Mouse (Mus musculus) kidney, adult 2 months (tissue): ENCODE results near the gene Haus5. TPM values are rescaled to one million over a fixed set of nuclear protein-coding genes. Genes with fewer than 3 reads are reported as not detected.
A peak's percentile ranks its signal among the peaks of the same experiment; 100 is the strongest.

Experiments used
- DNase-seq: peaks from one replicate; pipeline ENCODE4 v3.0.0; 2021
- H3K27ac ChIP-seq: fragments of 200-500 bp; 2 replicates; pipeline ENCODE4 v1.5.1; 2012; ENCODE audit warnings: low read depth, low read length, control low read depth, inconsistent platforms; ENCODE audit not compliant: insufficient read depth
- H3K27me3 ChIP-seq: fragments of 200-500 bp; replicated peaks from 2 replicates; pipeline ENCODE4 v1.6.1; 2012; ENCODE audit warnings: mild to moderate bottlenecking, moderate library complexity, low read length, inconsistent platforms; ENCODE audit not compliant: control insufficient read depth, insufficient read depth
- H3K36me3 ChIP-seq: fragments of 200-500 bp; 2 replicates; pipeline ENCODE4 v1.6.1; 2012; ENCODE audit warnings: mild to moderate bottlenecking, moderate library complexity, low read length, inconsistent platforms; ENCODE audit not compliant: control insufficient read depth, insufficient read depth
- H3K4me1 ChIP-seq: fragments of 200-500 bp; 2 replicates; pipeline ENCODE4 v1.6.1; 2011; ENCODE audit warnings: low read length; ENCODE audit not compliant: control insufficient read depth, insufficient read depth
- H3K4me3 ChIP-seq: fragments of 200-500 bp; 2 replicates; pipeline ENCODE4 v1.5.1; 2011; ENCODE audit warnings: mild to moderate bottlenecking, low read depth, low read length, control low read depth; ENCODE audit not compliant: insufficient read depth
- CTCF ChIP-seq: fragments of 200-500 bp; conservative IDR thresholded peaks from 2 replicates; pipeline ENCODE4 v1.5.1; 2011; ENCODE audit warnings: low read depth, mild to moderate bottlenecking, control low read depth, low read length, moderate library complexity, mixed read lengths; ENCODE audit not compliant: insufficient read depth, insufficient read length
- POLR2A ChIP-seq: fragments of 200-500 bp; IDR thresholded peaks from one replicate; pipeline ENCODE4 v1.6.1; 2011; ENCODE audit warnings: low read depth, low read length, control low read depth
- WGBS: fragments of 180-500 bp; shearing (Covaris S2); methylation state at CpG from one replicate; pipeline ENCODE4 v1.1.7; 2018; 5-methylcytosine and 5-hydroxymethylcytosine counted together
- polyA plus RNA-seq: library from polyadenylated mRNA; depleted of rRNA; stranded (reverse); fragments of >200 nt; gene quantifications from 2 replicates; pipeline ENCODE4 v1.2.3, GENCODE M21; 2012; rRNA removed

Haus5 gene
- 8.9 and 9.1 TPM in 2 replicates for polyA plus RNA-seq

DNA sequence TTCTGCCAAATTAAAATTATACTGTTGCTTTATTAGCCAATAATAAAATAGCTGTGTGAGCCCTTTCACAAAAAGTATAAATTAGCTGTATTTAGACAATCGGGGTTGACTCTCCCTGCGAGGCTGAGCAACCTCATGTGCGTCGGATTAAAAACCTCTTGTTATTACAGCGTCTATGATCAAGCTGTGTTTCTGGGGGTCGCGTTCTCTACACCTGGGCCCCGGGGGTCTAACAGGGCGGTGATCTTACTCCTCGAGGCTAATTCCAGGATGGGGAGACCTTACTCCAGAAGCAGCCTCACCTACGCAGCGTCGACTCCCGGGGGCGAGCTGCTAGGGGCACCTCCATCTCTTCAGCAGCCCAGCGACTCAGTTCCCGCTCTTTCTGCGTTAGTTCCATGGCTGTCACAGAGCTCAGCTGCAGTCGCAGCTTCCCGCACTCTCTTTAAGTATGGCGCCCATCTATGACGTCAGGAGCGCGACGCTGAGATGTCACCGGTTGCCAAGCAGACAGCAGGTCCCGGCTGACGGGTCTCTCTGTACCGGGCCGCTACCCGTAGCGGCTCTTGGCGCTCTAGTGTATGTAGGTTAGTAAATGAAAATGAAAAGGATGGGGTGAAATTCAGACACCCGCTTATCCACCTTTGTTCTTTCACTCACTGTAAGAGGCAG is at the start of gene Haus5:
TSS of gene Haus5 (minus strand) at position 466 of the 672 bp plus-strand sequence.
- Histone ChIP-seq H3K4me3 (peak within 1 kb of the TSS; percentile 76), H3K27me3 (no peaks in the 10 kb centered on the region), H3K27ac (no peak within 1 kb of the TSS), H3K4me1 (peaks cover 2% of the 10 kb centered on the region), H3K36me3 (no peaks in the 10 kb centered on the region)
- DNase-seq: peak; percentile 93
- WGBS: under 1% methylated on average over 34 of the region's 34 CpGs
- peak; percentile 32 for TF ChIP-seq POLR2A
- no peak for TF ChIP-seq CTCF

DNA sequence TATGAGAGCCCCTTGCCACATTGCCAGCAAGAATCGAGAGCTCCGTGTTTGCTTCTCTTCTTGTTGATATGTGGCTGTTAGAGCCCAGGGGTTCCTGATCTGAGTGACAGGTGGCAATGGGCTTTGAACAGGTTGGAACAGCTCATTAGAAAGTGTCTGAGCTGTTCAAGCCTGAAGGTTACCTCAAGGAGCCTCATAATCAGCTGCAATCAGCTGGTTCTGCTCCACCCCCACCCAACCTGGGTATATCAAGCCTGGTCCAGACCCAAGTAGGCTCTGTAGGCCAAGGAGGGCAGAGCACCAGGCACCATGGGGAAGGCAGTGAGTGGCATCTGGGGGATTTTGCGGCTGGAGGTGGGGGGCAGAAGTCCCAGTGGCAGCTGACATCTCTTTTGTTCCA is 47.1 kb upstream of the Haus5 start, which contains the start of gene Atp4a:
TSS of gene Atp4a (plus strand) at position 268 of the 400 bp plus-strand sequence.
- WGBS: 71% methylated on average over 3 of the region's 3 CpGs
- H3K4me3 ChIP-seq: no peak within 1 kb of the TSS
- no peaks in the 10 kb centered on the region for H3K27me3 ChIP-seq

DNA sequence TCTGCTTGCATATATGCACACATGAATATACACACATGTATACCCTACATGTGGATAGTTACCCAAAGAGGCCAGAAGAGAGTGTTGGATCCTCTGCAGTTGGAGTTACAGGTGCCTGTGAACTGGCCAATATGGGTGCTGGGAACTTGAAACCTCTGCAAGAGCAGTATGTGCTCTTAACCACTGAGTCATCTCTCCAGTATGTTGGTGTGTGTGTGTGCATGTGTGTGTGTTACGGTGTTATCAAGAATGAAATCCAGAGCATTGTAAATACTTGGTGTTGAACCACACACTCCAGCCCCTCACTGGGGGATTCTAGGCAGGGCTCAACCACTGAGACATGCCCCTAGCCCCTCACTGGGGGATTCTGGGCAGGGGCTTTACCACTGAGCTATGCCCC is 42.6 kb upstream of the Haus5 start:
- no peaks in the 10 kb centered on the region for H3K36me3 ChIP-seq
- WGBS: 88% methylated on average over 1 of the region's 1 CpGs
- TF ChIP-seq POLR2A: no peak
- no peak for TF ChIP-seq CTCF
- no peak overlapping the region for H3K27ac ChIP-seq
- no peaks in the 10 kb centered on the region for H3K4me1 ChIP-seq
- no peak for DNase-seq
- H3K27me3 ChIP-seq: no peaks in the 10 kb centered on the region
- no peak overlapping the region for H3K4me3 ChIP-seq

More for the DNA sequence above, 47.1 kb upstream of the Haus5 start, which contains the start of gene Atp4a:
- TF ChIP-seq POLR2A (no peak), CTCF (no peak)
- Histone ChIP-seq H3K4me1 (no peaks in the 10 kb centered on the region), H3K36me3 (no peaks in the 10 kb centered on the region), H3K27ac (peak within 1 kb of the TSS; percentile 12; the same call in 1 of the 2 replicates)
- DNase-seq: peak; percentile 44

DNA sequence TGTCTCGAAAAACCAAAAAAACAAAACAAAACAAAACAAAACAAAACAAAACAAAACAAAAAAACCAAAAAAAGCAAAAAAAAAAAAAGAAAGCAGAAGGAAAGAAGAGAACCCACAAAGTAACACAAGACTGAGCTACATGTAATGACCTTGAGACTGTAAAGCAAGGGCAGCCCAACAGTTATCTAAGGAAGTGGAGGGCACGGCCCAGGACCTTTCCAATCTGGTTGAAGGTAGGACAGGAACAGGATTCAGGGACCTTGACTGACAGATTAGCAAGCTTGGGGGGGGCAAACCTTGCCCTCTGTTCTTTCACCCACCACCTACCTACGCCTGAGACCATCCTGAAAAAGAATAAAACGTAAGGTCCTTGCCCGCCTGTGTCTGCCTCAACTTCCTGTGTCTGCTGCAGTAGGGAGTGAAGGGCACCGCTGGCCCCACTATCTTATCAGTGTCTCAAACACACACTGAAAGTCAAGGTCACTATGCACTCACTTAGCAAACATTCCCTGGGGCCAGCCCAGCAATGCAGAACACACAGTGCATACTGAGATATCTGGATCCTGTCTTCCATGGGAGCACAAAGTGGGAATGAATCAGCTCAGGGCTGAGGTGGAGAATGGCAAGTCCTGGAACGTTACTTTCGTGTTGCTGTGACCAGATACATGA is 41.6 kb upstream of the Haus5 start:
- no peaks in the 10 kb centered on the region for H3K27me3 ChIP-seq
- TF ChIP-seq CTCF: no peak
- no peak for TF ChIP-seq POLR2A
- no peaks in the 10 kb centered on the region for H3K36me3 ChIP-seq
- no peaks in the 10 kb centered on the region for H3K4me1 ChIP-seq
- no peak overlapping the region for H3K4me3 ChIP-seq
- no peak overlapping the region for H3K27ac ChIP-seq
- WGBS: 76% methylated on average over 8 of the region's 8 CpGs
- DNase-seq: no peak

DNA sequence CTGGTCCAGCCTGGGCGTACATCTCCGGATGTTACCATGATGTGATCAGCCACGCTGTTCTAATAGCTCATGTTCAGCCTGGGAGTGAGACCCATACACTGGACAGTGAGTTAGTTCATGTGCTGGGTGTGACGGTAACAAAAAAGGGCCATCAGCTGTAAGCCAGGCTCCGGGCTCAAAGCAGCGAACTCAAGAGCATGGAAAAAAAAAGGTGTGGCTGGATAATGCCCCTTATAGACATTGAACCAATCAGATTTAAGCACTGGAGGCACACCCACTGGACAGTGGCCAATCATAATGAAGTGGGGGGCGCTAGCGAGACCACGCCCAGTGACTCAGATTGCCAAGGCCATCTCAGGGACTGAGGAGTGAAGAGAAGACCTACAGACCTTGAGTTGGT is 33.8 kb upstream of the Haus5 start, which contains the start of gene 2200002J24Rik:
TSS of gene 2200002J24Rik (plus strand) at position 338 of the 400 bp plus-strand sequence.
- Histone ChIP-seq H3K27me3 (no peaks in the 10 kb centered on the region), H3K4me3 (no peak within 1 kb of the TSS), H3K27ac (no peak within 1 kb of the TSS), H3K4me1 (peaks cover 7% of the 10 kb centered on the region; the same call in 1 of the 2 replicates), H3K36me3 (no peaks in the 10 kb centered on the region)
- WGBS: 50% methylated on average over 9 of the region's 9 CpGs
- no peak for TF ChIP-seq POLR2A
- no peak for TF ChIP-seq CTCF
- no peak for DNase-seq

DNA sequence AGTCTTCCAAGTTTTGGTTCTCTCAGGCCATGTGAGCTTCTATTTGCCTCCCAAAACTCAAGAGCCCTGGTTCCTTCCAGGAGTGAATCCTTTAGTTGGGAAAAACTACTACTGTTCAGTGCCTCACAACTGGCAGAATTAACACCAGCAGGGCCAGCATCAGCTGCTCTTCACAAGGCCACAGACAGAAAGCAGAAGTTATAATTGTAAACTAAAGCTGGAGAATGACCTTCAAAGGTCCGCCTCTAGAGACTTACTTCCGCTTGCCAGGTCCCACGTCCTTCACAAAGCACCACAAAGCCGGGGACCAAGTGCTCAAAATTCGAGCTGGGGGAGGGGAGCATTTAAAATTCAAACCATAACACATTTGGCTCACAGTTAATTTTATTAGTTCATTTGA is 33.3 kb upstream of the Haus5 start:
- Histone ChIP-seq H3K27ac (no peak overlapping the region), H3K4me3 (no peak overlapping the region), H3K4me1 (peaks cover 7% of the 10 kb centered on the region; the same call in 1 of the 2 replicates), H3K27me3 (no peaks in the 10 kb centered on the region), H3K36me3 (no peaks in the 10 kb centered on the region)
- TF ChIP-seq POLR2A (no peak), CTCF (no peak)
- 42% methylated on average over 5 of the region's 5 CpGs for WGBS
- no peak for DNase-seq

DNA sequence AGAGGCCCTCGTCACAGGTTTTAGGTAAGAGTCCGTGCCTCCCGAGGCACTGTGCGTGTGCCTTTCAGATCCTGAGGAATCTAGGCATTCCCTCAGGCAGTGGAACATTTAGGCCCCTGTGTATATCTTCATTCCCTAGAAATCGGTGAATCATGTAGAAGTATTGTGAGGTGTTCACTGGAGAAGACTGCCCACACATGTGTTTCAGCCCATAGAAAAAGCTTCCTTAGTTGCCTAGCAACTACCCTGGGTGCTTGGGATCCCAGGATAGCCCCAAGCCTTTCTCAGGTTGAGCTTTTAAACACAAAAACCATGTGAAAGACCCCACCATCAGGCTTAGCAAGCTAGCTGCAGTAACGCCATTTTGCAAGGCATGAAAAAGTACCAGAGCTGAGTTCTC is 23.5 kb upstream of the Haus5 start:
- Histone ChIP-seq H3K27ac (no peak overlapping the region; the same call in 1 of the 2 replicates), H3K4me1 (peaks cover 6% of the 10 kb centered on the region), H3K4me3 (no peak overlapping the region), H3K36me3 (no peaks in the 10 kb centered on the region), H3K27me3 (no peaks in the 10 kb centered on the region)
- WGBS: 69% methylated on average over 6 of the region's 6 CpGs
- DNase-seq: no peak
- no peak for TF ChIP-seq POLR2A
- no peak for TF ChIP-seq CTCF
